Mouse (Mus musculus) embryonic stem cell, embryonic (primary cell): ENCODE measurements around the gene Klra6.
"Not testable (repeated sequence)": the region's sequence is repeated elsewhere in the genome, so short reads cannot be mapped to it uniquely, and the experiment has no call there.

ENCODE experiments used
- CTCF ChIA-PET, 4 experiments: fragments of 300-600 bp in 2 of 4; fragments of 350-600 bp in 2 of 4; sonication (Branson Sonifier 250); formaldehyde crosslinking; loops; one replicate each; lab custom pipeline; 2022; ENCODE audit warnings: inconsistent platforms in 2 of 4; lab: Charles Lee
- POLR2A ChIA-PET, 4 experiments: fragments of 300-600 bp in 2 of 4; fragments of 350-600 bp in 2 of 4; sonication (Branson Sonifier 250); formaldehyde crosslinking; loops; one replicate each; lab custom pipeline; 2022; ENCODE audit warnings: antibody characterized with exemption in 4 of 4, inconsistent platforms in 1 of 4; lab: Charles Lee

Gene Klra6

GRCm38 (mm10) chr6:130026854-130027253, at the start of gene Klra6:
Klra6 (minus strand) TSS chr6:130026954.
- CTCF ChIA-PET = no interaction called here
- POLR2A ChIA-PET = no interaction called here

- POLR2A ChIA-PET = interaction anchor here in 1 of 4 experiments (0.6 kb wide), 1 partner anchor 631 kb away, joined by 3 read pairs; no protein-coding TSS in a partner anchor
- CTCF ChIA-PET = not testable (repeated sequence)
Observed at GRCm38 (mm10) chr6:130067171-130067570, 40.4 kb upstream of the Klra6 start, which contains the start of gene Klra4. Klra4 (minus strand) TSS chr6:130067271.

GRCm38 (mm10) chr6:130065196-130065595, 38.4 kb upstream of the Klra6 start:
- ChIA-PET CTCF (no interaction called here), POLR2A (no interaction called here)

- POLR2A ChIA-PET, CTCF ChIA-PET: not testable (repeated sequence)
Observed at GRCm38 (mm10) chr6:130035146-130035545, 8.4 kb upstream of the Klra6 start.

GRCm38 (mm10) chr6:130031493-130032089, 4.8 kb upstream of the Klra6 start:
- POLR2A ChIA-PET = not testable (repeated sequence)

More at GRCm38 (mm10) chr6:130031493-130032089, 4.8 kb upstream of the Klra6 start:
- CTCF ChIA-PET = not testable (repeated sequence)
